Mouse (Mus musculus) brain, embryonic 14.5 days (tissue): ENCODE measurements at regions not wholly inside any gene's neighbourhood (a gene's known extent, or its start where the extent isn't known, plus 50 kb on each side); places are given as distances from the start of the nearest gene placed in this dataset.

ENCODE experiments used
- CTCF ChIP-seq: fragments of 200-500 bp; IDR thresholded peaks from 2 replicates; pipeline ENCODE4 v1.5.1; 2012; ENCODE audit warnings: inconsistent platforms, mild to moderate bottlenecking, moderate library complexity, borderline replicate concordance; ENCODE audit not compliant: insufficient read depth, insufficient read length; ENCODE audit errors: extremely low read depth
- POLR2A ChIP-seq: fragments of 200-500 bp; IDR thresholded peaks from 2 replicates; pipeline ENCODE4 v1.6.1; 2012; ENCODE audit warnings: mild to moderate bottlenecking, inconsistent platforms, borderline replicate concordance; ENCODE audit not compliant: poor library complexity, insufficient read depth, insufficient read length, severe bottlenecking; ENCODE audit errors: extremely low read depth

- no peak for TF ChIP-seq CTCF
- no peak for TF ChIP-seq POLR2A
Observed at GRCm38 (mm10) chr13:110854213-110854612, 400.6 kb upstream of the Actbl2 start.
